Comparison of ENCODE assay signal across 26 mouse cellular contexts in genomic region chr10:71583716-71584115, GRCm38 (mm10).
"Had no signal": no experiment of that assay in that cellular context is flagged by ENCODE, and none has a peak within 500 bp of the region (broad histone marks: within the 10 kb centered on the region; RNA-seq: fewer than 3 reads in every experiment).

No protein-coding gene starts in this region.

- H3K4me1 ChIP-seq: embryonic facial prominence, embryonic 10.5 days; embryonic facial prominence, embryonic 12.5 days; embryonic facial prominence, embryonic 13.5 days; embryonic facial prominence, embryonic 15.5 days; forebrain, embryonic 10.5 days; forebrain, embryonic 12.5 days; forebrain, embryonic 13.5 days; forebrain, embryonic 15.5 days had no signal

- H3K27ac ChIP-seq: embryonic facial prominence, embryonic 10.5 days; embryonic facial prominence, embryonic 12.5 days; embryonic facial prominence, embryonic 13.5 days; embryonic facial prominence, embryonic 15.5 days; forebrain, embryonic 10.5 days; forebrain, embryonic 12.5 days; forebrain, embryonic 13.5 days; forebrain, embryonic 15.5 days; gastrocnemius, adult 2 months; heart, adult 2 months had no signal

- H3K36me3 ChIP-seq: embryonic facial prominence, embryonic 10.5 days; embryonic facial prominence, embryonic 12.5 days; embryonic facial prominence, embryonic 13.5 days; embryonic facial prominence, embryonic 15.5 days; forebrain, embryonic 10.5 days; forebrain, embryonic 12.5 days; forebrain, embryonic 15.5 days had no signal

- H3K9me3 ChIP-seq: embryonic facial prominence, embryonic 12.5 days; embryonic facial prominence, embryonic 13.5 days; embryonic facial prominence, embryonic 15.5 days; forebrain, embryonic 10.5 days; forebrain, embryonic 12.5 days; forebrain, embryonic 13.5 days; forebrain, embryonic 15.5 days had no signal

- H3K4me3 ChIP-seq: embryonic facial prominence, embryonic 10.5 days; embryonic facial prominence, embryonic 12.5 days; embryonic facial prominence, embryonic 13.5 days; embryonic facial prominence, embryonic 15.5 days; erythroblast, embryonic 14.5 days; forebrain, embryonic 10.5 days; forebrain, embryonic 12.5 days; forebrain, embryonic 13.5 days; forebrain, embryonic 15.5 days; gastrocnemius, adult 2 months; heart, adult 2 months had no signal

- H3K27me3 ChIP-seq: embryonic facial prominence, embryonic 12.5 days; embryonic facial prominence, embryonic 13.5 days; embryonic facial prominence, embryonic 15.5 days; forebrain, embryonic 12.5 days; forebrain, embryonic 13.5 days; forebrain, embryonic 15.5 days had no signal

- DNase-seq: cerebellum, adult 2 months; cerebellum, adult 8-10 months; cerebellum, adult 9-10 months; cerebellum, adult 9-11 months; cerebellum, postnatal 10 days; cerebellum, postnatal 14 days; cerebellum, postnatal 25 days; cerebellum, postnatal 36 days; embryo, embryonic 11 days; forebrain, postnatal 0 days; gastrocnemius, adult 2 months; gastrocnemius, postnatal 10 days; gastrocnemius, postnatal 14 days; gastrocnemius, postnatal 25 days; gastrocnemius, postnatal 36 days; heart, adult 18-20 months; heart, adult 2 months had no signal
